Mouse (Mus musculus): Measurements from ENCODE around the gene E2f1. TPM values are rescaled to one million over a fixed set of nuclear protein-coding genes. Genes with fewer than 3 reads are reported as not detected.

E2f1 gene
- total and polyA plus RNA-seq, 2 experiments from 2014 or later, result 6.1 to 11.0 TPM

GRCm38 (mm10) chr2:154550937-154551336, 18.8 kb downstream of the E2f1 start:
- no peak for ATAC-seq (ENCODE audit: insufficient read depth, low read depth)
- Histone ChIP-seq H3K4me2 (ENCODE audit: low read depth, low read length) (no peak overlapping the region), H3K36me3 (replicated peaks; ENCODE audit: control insufficient read depth, insufficient read depth, low read length) (no peaks in the 10 kb centered on the region), H3K4me1 (ENCODE audit: control insufficient read depth, insufficient read depth) (peaks cover 20% of the 10 kb centered on the region), H3K9ac (replicated peaks; ENCODE audit: low read depth, low read length) (no peak overlapping the region), H3K4me3 (ENCODE audit: low read depth, low read length) (no peak overlapping the region), H3K9me3 (replicated peaks; ENCODE audit: control insufficient read depth, low read length) (no peaks in the 10 kb centered on the region), H3K27me3 (ENCODE audit: control insufficient read depth, insufficient read depth, low read length) (peaks cover 20% of the 10 kb centered on the region), H3K27ac (ENCODE audit: low read depth) (no peak overlapping the region)
- no peak for DNase-seq (ENCODE audit: low spot score)
- no peak for TF ChIP-seq EP300 (IDR thresholded peaks at IDR 0.05; ENCODE audit: low read depth)
- TF ChIP-seq CTCF (IDR thresholded peaks at IDR 0.05; ENCODE audit: low read depth), result no peak
- 51% methylated on average over 2 of the region's 2 CpGs for WGBS

- no peak for TF ChIP-seq CTCF (IDR thresholded peaks at IDR 0.05; ENCODE audit: low read depth)
- no peak for TF ChIP-seq EP300 (IDR thresholded peaks at IDR 0.05; ENCODE audit: low read depth)
- Histone ChIP-seq H3K27me3 (ENCODE audit: control insufficient read depth, insufficient read depth, low read length) (peaks cover 20% of the 10 kb centered on the region), H3K27ac (ENCODE audit: low read depth) (no peak overlapping the region), H3K4me1 (ENCODE audit: control insufficient read depth, insufficient read depth) (peaks cover 20% of the 10 kb centered on the region), H3K9me3 (replicated peaks; ENCODE audit: control insufficient read depth, low read length) (no peaks in the 10 kb centered on the region), H3K4me2 (ENCODE audit: low read depth, low read length) (peak overlapping the region; percentile 65), H3K4me3 (ENCODE audit: low read depth, low read length) (peak overlapping the region; percentile 37), H3K36me3 (replicated peaks; ENCODE audit: control insufficient read depth, insufficient read depth, low read length) (no peaks in the 10 kb centered on the region), H3K9ac (replicated peaks; ENCODE audit: low read depth, low read length) (no peak overlapping the region)
- ATAC-seq (ENCODE audit: insufficient read depth, low read depth), result no peak
- no peak for DNase-seq (ENCODE audit: low spot score)
- WGBS, result 16% methylated on average over 20 of the region's 20 CpGs
These were observed 19.9 kb downstream of the E2f1 start for GRCm38 (mm10) chr2:154549886-154550189.

- DNase-seq (ENCODE audit: low spot score), result peak; percentile 59
- H3K27ac ChIP-seq (ENCODE audit: low read depth), result no peak overlapping the region
These were observed 20.4 kb downstream of the E2f1 start for GRCm38 (mm10) chr2:154549127-154549885.

GRCm38 (mm10) chr2:154548688-154549087, 21.0 kb downstream of the E2f1 start:
- no peak overlapping the region for H3K9ac ChIP-seq (replicated peaks; ENCODE audit: low read depth, low read length)
- TF ChIP-seq EP300 (IDR thresholded peaks at IDR 0.05; ENCODE audit: low read depth), result no peak
- H3K4me1 ChIP-seq (ENCODE audit: control insufficient read depth, insufficient read depth), result peaks cover 21% of the 10 kb centered on the region
- H3K4me2 ChIP-seq (ENCODE audit: low read depth, low read length), result peak overlapping the region; percentile 65
- no peaks in the 10 kb centered on the region for H3K36me3 ChIP-seq (replicated peaks; ENCODE audit: control insufficient read depth, insufficient read depth, low read length)
- no peak overlapping the region for H3K27ac ChIP-seq (ENCODE audit: low read depth)
- no peaks in the 10 kb centered on the region for H3K9me3 ChIP-seq (replicated peaks; ENCODE audit: control insufficient read depth, low read length)
- DNase-seq (ENCODE audit: low spot score), result peak; percentile 7
- no peak for ATAC-seq (ENCODE audit: insufficient read depth, low read depth)
- H3K27me3 ChIP-seq (ENCODE audit: control insufficient read depth, insufficient read depth, low read length), result peaks cover 20% of the 10 kb centered on the region
- H3K4me3 ChIP-seq (ENCODE audit: low read depth, low read length), result no peak overlapping the region
- 61% methylated on average over 3 of the region's 3 CpGs for WGBS

More at GRCm38 (mm10) chr2:154549127-154549885, 20.4 kb downstream of the E2f1 start:
- peak; percentile 35; the same call in 1 of the 2 replicates for ATAC-seq (ENCODE audit: insufficient read depth, low read depth)
- no peaks in the 10 kb centered on the region for H3K9me3 ChIP-seq (replicated peaks; ENCODE audit: control insufficient read depth, low read length)
- H3K36me3 ChIP-seq (replicated peaks; ENCODE audit: control insufficient read depth, insufficient read depth, low read length), result no peaks in the 10 kb centered on the region
- TF ChIP-seq EP300 (IDR thresholded peaks at IDR 0.05; ENCODE audit: low read depth) (no peak), CTCF (IDR thresholded peaks at IDR 0.05; ENCODE audit: low read depth) (no peak)
- H3K4me1 ChIP-seq (ENCODE audit: control insufficient read depth, insufficient read depth), result peaks cover 20% of the 10 kb centered on the region
- peak overlapping the region; percentile 65 for H3K4me2 ChIP-seq (ENCODE audit: low read depth, low read length)
- no peak overlapping the region for H3K9ac ChIP-seq (replicated peaks; ENCODE audit: low read depth, low read length)
- 4% methylated on average over 46 of the region's 48 CpGs for WGBS
- peak overlapping the region; percentile 37 for H3K4me3 ChIP-seq (ENCODE audit: low read depth, low read length)
- H3K27me3 ChIP-seq (ENCODE audit: control insufficient read depth, insufficient read depth, low read length), result peaks cover 20% of the 10 kb centered on the region

- H3K27ac ChIP-seq (ENCODE audit: low read depth), result no peak within 1 kb of the TSS
- H3K9ac ChIP-seq (replicated peaks; ENCODE audit: low read depth, low read length), result no peak within 1 kb of the TSS
- no peaks in the 10 kb centered on the region for H3K36me3 ChIP-seq (replicated peaks; ENCODE audit: control insufficient read depth, insufficient read depth, low read length)
- DNase-seq (ENCODE audit: low spot score) (no peak), ATAC-seq (ENCODE audit: insufficient read depth, low read depth) (no peak)
- no peak for TF ChIP-seq EP300 (IDR thresholded peaks at IDR 0.05; ENCODE audit: low read depth)
- TF ChIP-seq CTCF (IDR thresholded peaks at IDR 0.05; ENCODE audit: low read depth), result no peak
- no peak within 1 kb of the TSS for H3K4me3 ChIP-seq (ENCODE audit: low read depth, low read length)
- H3K4me2 ChIP-seq (ENCODE audit: low read depth, low read length), result no peak within 1 kb of the TSS
- H3K4me1 ChIP-seq (ENCODE audit: control insufficient read depth, insufficient read depth), result peaks cover 14% of the 10 kb centered on the region
- H3K9me3 ChIP-seq (replicated peaks; ENCODE audit: control insufficient read depth, low read length), result no peaks in the 10 kb centered on the region
- peaks cover 20% of the 10 kb centered on the region for H3K27me3 ChIP-seq (ENCODE audit: control insufficient read depth, insufficient read depth, low read length)
- WGBS, result 92% methylated on average over 10 of the region's 10 CpGs
These were observed 23.0 kb downstream of the E2f1 start, which contains the start of gene 1700003F12Rik for GRCm38 (mm10) chr2:154546711-154547110. Gene 1700003F12Rik (plus strand): TSS chr2:154547085.

Data from heart, postnatal 0 days (tissue).